Mouse (Mus musculus): ENCODE measurements around the gene Ubl3. TPM values are rescaled to one million over a fixed set of nuclear protein-coding genes. Genes with fewer than 3 reads are reported as not detected.

Gene Ubl3
- polyA plus RNA-seq, 1 experiment from 2014 or later, result 104 TPM

DNA sequence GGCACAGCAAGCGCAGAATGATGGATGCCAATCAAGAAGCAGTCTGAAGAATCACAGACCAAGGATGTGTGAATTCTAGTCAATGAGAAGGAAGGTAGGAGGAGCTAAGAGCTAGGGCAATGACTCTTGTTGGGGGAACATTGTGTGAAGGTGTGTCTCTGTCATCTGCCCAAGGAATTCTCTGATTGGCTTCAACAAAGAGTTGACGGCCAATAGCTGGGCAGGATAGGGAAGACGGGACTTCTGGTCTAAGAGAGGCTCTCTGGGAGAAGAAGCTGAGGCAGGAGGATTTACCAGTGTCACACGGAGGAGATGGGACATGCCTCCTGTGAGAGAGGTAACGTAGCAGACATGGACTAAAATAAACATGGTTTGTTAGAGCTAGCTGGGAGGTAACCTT, 86.5 kb downstream of the Ubl3 start:
- ATAC-seq (replicated peaks; ENCODE audit: low FRiP score, low read depth), result no peak
- no peak for TF ChIP-seq CTCF (IDR thresholded peaks at IDR 0.05; ENCODE audit: low read depth)
- 79% methylated on average over 5 of the region's 5 CpGs for WGBS
- DNase-seq (ENCODE audit: low spot score), result no peak
- no peaks in the 10 kb centered on the region for H3K4me1 ChIP-seq (replicated peaks; ENCODE audit: insufficient read depth, low read length)
- H3K27me3 ChIP-seq (ENCODE audit: insufficient read depth, low read length), result no peaks in the 10 kb centered on the region
- H3K27ac ChIP-seq, result no peak overlapping the region
- H3K36me3 ChIP-seq (ENCODE audit: insufficient read depth, low read length), result no peaks in the 10 kb centered on the region
- H3K9ac ChIP-seq (ENCODE audit: low read depth, low read length), result no peak overlapping the region
- H3K4me3 ChIP-seq (replicated peaks; ENCODE audit: low read depth, low read length), result no peak overlapping the region
- H3K9me3 ChIP-seq (replicated peaks; ENCODE audit: low read length), result no peaks in the 10 kb centered on the region
- H3K4me2 ChIP-seq (ENCODE audit: low read length), result no peak overlapping the region

DNA sequence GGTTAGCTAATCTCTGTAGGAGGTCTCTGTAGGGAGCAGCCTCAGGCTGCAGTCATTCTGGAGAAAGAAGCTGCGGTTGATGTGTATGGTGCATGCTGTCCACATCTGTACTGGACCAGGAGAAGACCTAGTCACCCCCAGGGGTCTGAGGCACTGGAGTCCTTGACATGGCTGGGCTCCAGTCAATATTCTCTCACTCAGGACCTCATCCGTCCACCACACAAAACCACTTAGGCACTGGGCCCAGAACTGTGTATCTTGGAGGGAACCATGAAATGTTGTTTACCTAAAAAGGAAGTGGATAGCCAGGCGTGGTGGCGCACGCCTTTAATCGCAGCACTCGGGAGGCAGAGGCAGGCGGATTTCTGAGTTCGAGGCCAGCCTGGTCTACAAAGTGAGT, 87.5 kb downstream of the Ubl3 start:
- TF ChIP-seq CTCF (IDR thresholded peaks at IDR 0.05; ENCODE audit: low read depth), result no peak
- Histone ChIP-seq H3K4me3 (replicated peaks; ENCODE audit: low read depth, low read length) (no peak overlapping the region), H3K4me1 (replicated peaks; ENCODE audit: insufficient read depth, low read length) (no peaks in the 10 kb centered on the region), H3K4me2 (ENCODE audit: low read length) (no peak overlapping the region), H3K9me3 (replicated peaks; ENCODE audit: low read length) (no peaks in the 10 kb centered on the region), H3K9ac (ENCODE audit: low read depth, low read length) (no peak overlapping the region), H3K36me3 (ENCODE audit: insufficient read depth, low read length) (no peaks in the 10 kb centered on the region), H3K27me3 (ENCODE audit: insufficient read depth, low read length) (no peaks in the 10 kb centered on the region), H3K27ac (no peak overlapping the region)
- WGBS, result 92% methylated on average over 9 of the region's 9 CpGs
- ATAC-seq (replicated peaks; ENCODE audit: low FRiP score, low read depth) (no peak), DNase-seq (ENCODE audit: low spot score) (no peak)

DNA sequence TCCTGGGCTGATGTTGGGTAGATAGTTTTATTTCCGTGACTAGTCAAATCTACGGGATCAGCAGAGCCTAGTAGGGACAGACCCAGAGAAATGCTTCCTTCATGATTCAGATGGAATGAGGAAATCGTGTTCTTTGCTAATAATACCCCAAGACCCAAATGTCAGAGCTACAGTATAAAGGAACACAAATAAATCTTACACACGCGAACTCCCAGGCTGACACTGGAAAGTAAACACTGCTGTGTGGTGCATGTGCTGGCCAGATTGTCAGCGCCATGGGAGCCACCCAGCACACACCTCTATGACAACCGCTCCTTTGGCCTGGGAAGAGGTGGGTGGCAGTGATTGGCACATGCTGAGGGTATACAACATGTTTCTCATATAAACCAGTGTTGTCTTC, 88.1 kb downstream of the Ubl3 start:
- WGBS, result 34% methylated on average over 7 of the region's 7 CpGs
- no peaks in the 10 kb centered on the region for H3K27me3 ChIP-seq (ENCODE audit: insufficient read depth, low read length)
- DNase-seq (ENCODE audit: low spot score) (peak; percentile 48), ATAC-seq (replicated peaks; ENCODE audit: low FRiP score, low read depth) (no peak)
- no peak for TF ChIP-seq CTCF (IDR thresholded peaks at IDR 0.05; ENCODE audit: low read depth)
- no peak overlapping the region for H3K4me3 ChIP-seq (replicated peaks; ENCODE audit: low read depth, low read length)
- no peak overlapping the region for H3K27ac ChIP-seq
- no peak overlapping the region for H3K4me2 ChIP-seq (ENCODE audit: low read length)
- H3K9ac ChIP-seq (ENCODE audit: low read depth, low read length), result no peak overlapping the region
- no peaks in the 10 kb centered on the region for H3K9me3 ChIP-seq (replicated peaks; ENCODE audit: low read length)
- H3K36me3 ChIP-seq (ENCODE audit: insufficient read depth, low read length), result no peaks in the 10 kb centered on the region
- no peaks in the 10 kb centered on the region for H3K4me1 ChIP-seq (replicated peaks; ENCODE audit: insufficient read depth, low read length)

DNA sequence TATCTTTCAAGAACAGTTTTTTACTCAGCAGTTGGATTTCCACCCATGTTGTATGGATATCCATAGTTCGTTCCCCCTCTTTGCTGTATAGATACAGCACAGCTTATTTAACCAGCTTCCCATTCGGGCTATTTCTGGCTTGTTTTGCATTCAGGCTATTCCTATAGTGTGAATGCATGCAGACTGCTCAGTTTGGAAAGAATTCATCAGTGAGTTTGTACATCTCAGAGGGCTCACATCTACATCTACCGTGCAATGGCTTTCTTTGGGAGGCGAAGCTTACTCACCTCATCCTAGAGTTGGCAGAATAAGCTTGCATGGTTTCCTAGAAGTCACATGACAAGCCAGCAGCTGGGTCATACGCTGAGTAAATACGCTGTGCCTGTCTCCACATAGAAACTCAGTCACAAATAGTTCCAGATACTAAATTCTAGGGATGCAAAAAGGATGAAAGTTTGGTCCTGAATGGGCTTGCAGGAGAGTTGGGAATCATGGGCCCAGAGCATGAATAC, 88.8 kb downstream of the Ubl3 start:
- no peak for TF ChIP-seq CTCF (IDR thresholded peaks at IDR 0.05; ENCODE audit: low read depth)
- Histone ChIP-seq H3K4me1 (replicated peaks; ENCODE audit: insufficient read depth, low read length) (no peaks in the 10 kb centered on the region), H3K4me3 (replicated peaks; ENCODE audit: low read depth, low read length) (no peak overlapping the region), H3K4me2 (ENCODE audit: low read length) (no peak overlapping the region), H3K36me3 (ENCODE audit: insufficient read depth, low read length) (no peaks in the 10 kb centered on the region), H3K9me3 (replicated peaks; ENCODE audit: low read length) (no peaks in the 10 kb centered on the region), H3K27me3 (ENCODE audit: insufficient read depth, low read length) (no peaks in the 10 kb centered on the region), H3K27ac (0 out of 2 replicates have a peak overlapping the region, but pooled peaks have one; percentile 47), H3K9ac (ENCODE audit: low read depth, low read length) (no peak overlapping the region)
- DNase-seq (ENCODE audit: low spot score) (no peak), ATAC-seq (replicated peaks; ENCODE audit: low FRiP score, low read depth) (no peak)
- 85% methylated on average over 6 of the region's 6 CpGs for WGBS

Other genes with a start within 250 kb of the Ubl3 start
- 12.3 and 12.7 TPM in 2 replicates for gene Slc7a1, start 152.9 kb downstream of the Ubl3 start, polyA plus RNA-seq (2015; fragmentation: Nextera tagmentation; extraction: Ambion mirVana)